Mouse (Mus musculus): Measurements from ENCODE around the gene Cyfip2. TPM values are rescaled to one million over a fixed set of nuclear protein-coding genes. Genes with fewer than 3 reads are reported as not detected.

Cyfip2 gene
- polyA plus RNA-seq, 1 experiment, result 85.4 TPM

DNA sequence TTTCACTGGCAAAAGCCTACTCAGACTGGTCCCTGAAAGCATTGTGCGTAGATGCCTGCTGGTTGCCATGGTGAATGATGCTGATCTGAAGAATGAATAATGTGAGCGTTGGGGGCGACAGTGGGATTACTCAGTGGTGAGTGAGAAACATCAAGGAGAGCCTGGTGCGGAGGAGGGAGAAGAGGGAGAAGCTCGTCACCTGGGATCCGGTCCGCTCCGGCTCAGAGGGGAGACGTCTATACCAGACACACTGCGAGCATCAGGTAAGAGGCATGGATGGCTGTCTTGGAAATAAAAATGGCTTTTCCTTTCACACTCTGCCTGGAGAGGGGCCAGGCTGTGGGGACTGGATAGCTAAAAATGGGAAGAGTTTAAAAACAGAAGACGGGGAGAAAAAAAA lies 77.3 kb downstream of the Cyfip2 start, which contains the start of gene Fndc9:
Gene Fndc9 (plus strand): TSS at position 198 of the 400 bp plus-strand sequence.
- Histone ChIP-seq H3K4me3 (ENCODE audit: control insufficient read depth, insufficient read depth, low read length) (no peak within 1 kb of the TSS), H3K36me3 (ENCODE audit: control insufficient read depth, insufficient read depth, low read length) (peaks cover 68% of the 10 kb centered on the region), H3K4me1 (replicated peaks; ENCODE audit: control insufficient read depth, insufficient read depth, low read length) (no peaks in the 10 kb centered on the region), H3K27ac (ENCODE audit: control insufficient read depth, insufficient read depth, low read length) (no peak within 1 kb of the TSS), H3K27me3 (ENCODE audit: control insufficient read depth, insufficient read depth, low read length) (no peaks in the 10 kb centered on the region)
- DNase-seq, result no peak
- 96% methylated on average over 11 of the region's 11 CpGs for WGBS
- TF ChIP-seq POLR2A (IDR thresholded peaks at IDR 0.05; ENCODE audit: control insufficient read depth, extremely low read depth, insufficient read depth, low read length, poor library complexity), result no peak
- no peak for TF ChIP-seq CTCF (IDR thresholded peaks at IDR 0.05; ENCODE audit: borderline replicate concordance, control insufficient read depth, extremely low read depth, insufficient read depth, low read length, poor library complexity)

DNA sequence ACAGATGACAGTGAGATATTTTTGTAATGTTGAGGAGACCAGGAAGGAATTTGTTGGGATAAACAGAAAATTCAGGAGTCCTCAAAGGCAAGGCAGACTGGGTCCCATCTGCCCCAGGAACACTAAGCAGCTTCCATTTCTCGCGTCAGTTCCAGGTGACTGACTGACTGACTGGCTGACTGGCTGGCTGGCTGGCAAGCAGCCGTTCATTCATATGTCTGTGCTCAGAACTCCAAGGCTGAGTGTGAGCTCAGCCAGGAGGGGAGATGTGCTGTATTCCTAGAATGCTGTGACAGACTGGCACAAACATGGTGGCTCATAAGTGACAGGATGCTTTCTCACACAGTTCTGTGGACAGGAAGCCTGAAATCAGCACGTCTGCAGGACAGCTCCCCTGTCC lies 78.7 kb downstream of the Cyfip2 start:
- TF ChIP-seq CTCF (IDR thresholded peaks at IDR 0.05; ENCODE audit: borderline replicate concordance, control insufficient read depth, extremely low read depth, insufficient read depth, low read length, poor library complexity), result no peak
- no peak for TF ChIP-seq POLR2A (IDR thresholded peaks at IDR 0.05; ENCODE audit: control insufficient read depth, extremely low read depth, insufficient read depth, low read length, poor library complexity)
- WGBS, result 94% methylated on average over 4 of the region's 4 CpGs
- H3K4me1 ChIP-seq (replicated peaks; ENCODE audit: control insufficient read depth, insufficient read depth, low read length), result no peaks in the 10 kb centered on the region
- no peak overlapping the region for H3K27ac ChIP-seq (ENCODE audit: control insufficient read depth, insufficient read depth, low read length)
- H3K4me3 ChIP-seq (ENCODE audit: control insufficient read depth, insufficient read depth, low read length), result no peak overlapping the region
- no peaks in the 10 kb centered on the region for H3K27me3 ChIP-seq (ENCODE audit: control insufficient read depth, insufficient read depth, low read length)
- no peak for DNase-seq
- H3K36me3 ChIP-seq (ENCODE audit: control insufficient read depth, insufficient read depth, low read length), result peaks cover 55% of the 10 kb centered on the region

DNA sequence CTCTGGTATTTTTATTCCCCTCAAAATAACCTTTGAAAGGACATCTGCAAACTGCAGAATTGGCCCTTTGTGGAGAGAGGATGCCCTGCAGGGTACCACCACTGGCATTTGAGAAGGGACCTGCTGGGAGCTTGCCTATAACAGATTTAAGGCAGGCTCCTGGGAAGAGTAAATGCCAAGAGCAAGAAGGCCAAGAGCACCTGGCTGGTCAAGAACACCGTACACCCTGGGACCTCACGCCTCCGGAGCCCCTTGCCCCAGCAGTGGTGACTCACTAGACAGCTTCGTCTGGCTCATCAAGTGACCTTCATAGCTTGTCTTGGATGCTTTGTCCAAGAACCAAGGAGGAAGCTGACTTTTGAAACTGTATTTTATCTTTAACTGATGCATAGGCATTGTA lies 79.9 kb downstream of the Cyfip2 start:
- Histone ChIP-seq H3K4me3 (ENCODE audit: control insufficient read depth, insufficient read depth, low read length) (no peak overlapping the region), H3K36me3 (ENCODE audit: control insufficient read depth, insufficient read depth, low read length) (peaks cover 48% of the 10 kb centered on the region), H3K4me1 (replicated peaks; ENCODE audit: control insufficient read depth, insufficient read depth, low read length) (no peaks in the 10 kb centered on the region), H3K27ac (ENCODE audit: control insufficient read depth, insufficient read depth, low read length) (no peak overlapping the region), H3K27me3 (ENCODE audit: control insufficient read depth, insufficient read depth, low read length) (no peaks in the 10 kb centered on the region)
- DNase-seq, result no peak
- WGBS, result over 99% methylated on average over 4 of the region's 4 CpGs
- TF ChIP-seq POLR2A (IDR thresholded peaks at IDR 0.05; ENCODE audit: control insufficient read depth, extremely low read depth, insufficient read depth, low read length, poor library complexity) (no peak), CTCF (IDR thresholded peaks at IDR 0.05; ENCODE audit: borderline replicate concordance, control insufficient read depth, extremely low read depth, insufficient read depth, low read length, poor library complexity) (no peak)

DNA sequence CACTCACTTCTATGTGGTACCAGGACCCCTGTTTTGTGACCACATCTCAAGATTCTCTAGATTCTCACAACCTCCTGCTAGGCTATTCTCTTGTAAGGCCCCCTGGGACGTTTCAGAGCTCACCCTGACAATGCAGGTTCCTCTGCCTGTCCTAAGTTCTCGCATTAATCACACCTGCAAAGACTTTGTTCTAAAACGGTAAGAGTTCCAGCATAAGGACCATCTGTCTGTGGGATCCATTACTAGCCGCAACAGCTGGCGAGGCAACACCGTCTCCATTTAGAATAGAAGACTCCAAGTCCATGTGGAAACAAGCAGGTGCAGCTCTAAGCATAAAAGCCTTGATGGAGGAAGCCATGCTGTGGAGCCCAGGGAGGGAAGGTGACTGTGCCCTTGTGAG lies 82.5 kb downstream of the Cyfip2 start:
- Histone ChIP-seq H3K4me3 (ENCODE audit: control insufficient read depth, insufficient read depth, low read length) (no peak overlapping the region), H3K36me3 (ENCODE audit: control insufficient read depth, insufficient read depth, low read length) (peaks cover 22% of the 10 kb centered on the region), H3K4me1 (replicated peaks; ENCODE audit: control insufficient read depth, insufficient read depth, low read length) (no peaks in the 10 kb centered on the region), H3K27ac (ENCODE audit: control insufficient read depth, insufficient read depth, low read length) (no peak overlapping the region), H3K27me3 (ENCODE audit: control insufficient read depth, insufficient read depth, low read length) (no peaks in the 10 kb centered on the region)
- no peak for DNase-seq
- TF ChIP-seq POLR2A (IDR thresholded peaks at IDR 0.05; ENCODE audit: control insufficient read depth, extremely low read depth, insufficient read depth, low read length, poor library complexity) (no peak), CTCF (IDR thresholded peaks at IDR 0.05; ENCODE audit: borderline replicate concordance, control insufficient read depth, extremely low read depth, insufficient read depth, low read length, poor library complexity) (no peak)
- 88% methylated on average over 6 of the region's 6 CpGs for WGBS

DNA sequence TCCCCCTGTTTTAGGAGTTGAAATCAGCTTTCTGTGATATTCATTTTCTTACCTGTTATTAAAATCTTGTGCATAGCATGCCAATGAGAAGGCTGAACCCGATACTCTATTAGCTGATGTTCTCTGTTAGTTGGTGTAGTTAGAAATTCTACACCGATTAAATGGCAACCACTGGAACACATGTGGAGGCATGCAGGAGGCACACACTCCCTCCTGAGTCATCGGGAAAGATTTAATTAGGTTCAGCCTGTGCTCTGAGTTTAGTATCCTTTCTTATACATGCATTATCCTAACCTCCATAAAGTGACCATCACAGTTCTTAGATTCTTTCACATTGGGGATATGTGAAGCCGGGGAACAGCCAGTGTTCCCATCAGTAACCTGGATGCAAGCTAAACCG lies 87.3 kb downstream of the Cyfip2 start:
- H3K27me3 ChIP-seq (ENCODE audit: control insufficient read depth, insufficient read depth, low read length), result no peaks in the 10 kb centered on the region
- no peaks in the 10 kb centered on the region for H3K4me1 ChIP-seq (replicated peaks; ENCODE audit: control insufficient read depth, insufficient read depth, low read length)
- no peak overlapping the region for H3K27ac ChIP-seq (ENCODE audit: control insufficient read depth, insufficient read depth, low read length)
- peaks cover 37% of the 10 kb centered on the region for H3K36me3 ChIP-seq (ENCODE audit: control insufficient read depth, insufficient read depth, low read length)
- 91% methylated on average over 5 of the region's 5 CpGs for WGBS
- no peak overlapping the region for H3K4me3 ChIP-seq (ENCODE audit: control insufficient read depth, insufficient read depth, low read length)
- no peak for DNase-seq
- TF ChIP-seq POLR2A (IDR thresholded peaks at IDR 0.05; ENCODE audit: control insufficient read depth, extremely low read depth, insufficient read depth, low read length, poor library complexity), result no peak
- TF ChIP-seq CTCF (IDR thresholded peaks at IDR 0.05; ENCODE audit: borderline replicate concordance, control insufficient read depth, extremely low read depth, insufficient read depth, low read length, poor library complexity), result no peak

DNA sequence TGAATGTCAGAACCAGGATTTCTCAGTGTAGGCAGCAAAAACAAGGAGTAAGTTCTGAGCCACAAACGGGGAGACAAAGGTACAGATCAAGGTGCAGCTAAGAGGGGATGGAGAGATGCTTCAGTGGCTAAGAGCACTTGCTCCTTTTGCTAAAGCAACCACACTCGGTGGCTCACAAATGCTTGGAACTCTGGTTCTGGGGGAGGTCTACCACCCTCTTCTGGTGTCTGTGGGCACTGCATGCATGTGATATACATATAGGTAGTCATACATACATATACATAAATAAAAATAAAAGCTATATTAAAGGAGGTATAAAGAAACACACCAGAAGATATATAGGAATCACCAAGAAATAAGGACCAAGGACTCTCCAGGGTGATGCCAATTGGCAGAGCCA lies 89.1 kb downstream of the Cyfip2 start:
- TF ChIP-seq CTCF (IDR thresholded peaks at IDR 0.05; ENCODE audit: borderline replicate concordance, control insufficient read depth, extremely low read depth, insufficient read depth, low read length, poor library complexity), result no peak
- no peak for TF ChIP-seq POLR2A (IDR thresholded peaks at IDR 0.05; ENCODE audit: control insufficient read depth, extremely low read depth, insufficient read depth, low read length, poor library complexity)
- H3K27ac ChIP-seq (ENCODE audit: control insufficient read depth, insufficient read depth, low read length), result no peak overlapping the region
- no peak for DNase-seq
- H3K4me1 ChIP-seq (replicated peaks; ENCODE audit: control insufficient read depth, insufficient read depth, low read length), result no peaks in the 10 kb centered on the region
- peaks cover 41% of the 10 kb centered on the region for H3K36me3 ChIP-seq (ENCODE audit: control insufficient read depth, insufficient read depth, low read length)
- H3K4me3 ChIP-seq (ENCODE audit: control insufficient read depth, insufficient read depth, low read length), result no peak overlapping the region
- no peaks in the 10 kb centered on the region for H3K27me3 ChIP-seq (ENCODE audit: control insufficient read depth, insufficient read depth, low read length)
- 95% methylated on average over 2 of the region's 2 CpGs for WGBS

DNA sequence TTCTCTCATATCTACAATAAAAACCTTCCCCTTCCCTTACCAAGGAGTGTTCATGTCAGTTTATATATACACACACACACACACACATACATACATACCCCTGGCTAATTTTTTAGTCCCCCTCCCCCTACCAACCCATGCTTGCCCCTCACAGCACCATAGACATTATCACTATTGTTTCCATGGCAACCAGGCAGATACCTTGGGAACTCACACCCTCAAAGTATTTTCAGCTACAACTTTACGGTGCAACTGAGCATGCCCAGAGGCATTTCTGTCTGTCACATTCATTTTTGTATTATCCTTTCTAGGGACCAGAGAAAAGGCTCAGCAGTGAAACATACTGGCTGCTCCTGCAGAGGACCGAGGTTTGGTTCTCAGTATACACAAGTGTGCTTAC lies 92.4 kb downstream of the Cyfip2 start:
- H3K27me3 ChIP-seq (ENCODE audit: control insufficient read depth, insufficient read depth, low read length), result no peaks in the 10 kb centered on the region
- no peak overlapping the region for H3K27ac ChIP-seq (ENCODE audit: control insufficient read depth, insufficient read depth, low read length)
- TF ChIP-seq CTCF (IDR thresholded peaks at IDR 0.05; ENCODE audit: borderline replicate concordance, control insufficient read depth, extremely low read depth, insufficient read depth, low read length, poor library complexity) (no peak), POLR2A (IDR thresholded peaks at IDR 0.05; ENCODE audit: control insufficient read depth, extremely low read depth, insufficient read depth, low read length, poor library complexity) (no peak)
- H3K36me3 ChIP-seq (ENCODE audit: control insufficient read depth, insufficient read depth, low read length), result peaks cover 45% of the 10 kb centered on the region
- H3K4me1 ChIP-seq (replicated peaks; ENCODE audit: control insufficient read depth, insufficient read depth, low read length), result no peaks in the 10 kb centered on the region
- WGBS, result 99% methylated on average over 2 of the region's 2 CpGs
- DNase-seq, result no peak
- no peak overlapping the region for H3K4me3 ChIP-seq (ENCODE audit: control insufficient read depth, insufficient read depth, low read length)
